ENCODE assay signal across 7 mouse cellular contexts in genomic region chr16:91646681-91647419, GRCm38 (mm10). TPM values are rescaled to one million over a fixed set of nuclear protein-coding genes. Genes with fewer than 3 reads are reported as not detected.
DNase-seq lines count a peak whose midpoint lies in the region; ATAC-seq and TF ChIP-seq lines count a peak whose summit lies in the region.

TSS of gene Gart (minus strand) at chr16:91646952.

- WGBS in embryonic facial prominence, embryonic 12.5 days: under 1% methylated on average over 59 of the region's 59 CpGs
- under 1% methylated on average over 59 of the region's 59 CpGs for WGBS in kidney, adult 2 months
- under 1% methylated on average over 59 of the region's 59 CpGs for WGBS in limb, embryonic 12.5 days
- under 1% methylated on average over 59 of the region's 59 CpGs for WGBS in midbrain, embryonic 15.5 days
- WGBS in spleen, adult 2 months: under 1% methylated on average over 59 of the region's 59 CpGs

- peaks cover 16% of the 10 kb centered on the region for H3K36me3 ChIP-seq in embryonic facial prominence, embryonic 12.5 days
- H3K36me3 ChIP-seq in kidney, adult 2 months (ENCODE audit: control insufficient read depth, insufficient read depth, low read length): no peaks in the 10 kb centered on the region; the same call in 1 of the 2 replicates
- H3K36me3 ChIP-seq in limb, embryonic 12.5 days: peaks cover 24% of the 10 kb centered on the region
- peaks cover under 1% of the 10 kb centered on the region; the same call in 1 of the 2 replicates for H3K36me3 ChIP-seq in midbrain, embryonic 15.5 days (replicated peaks)
- H3K36me3 ChIP-seq in spleen, adult 2 months (ENCODE audit: control insufficient read depth, insufficient read depth, low read length): peaks cover 8% of the 10 kb centered on the region

- DNase-seq in adrenal gland, postnatal 25 days: peak; percentile 98
- DNase-seq in heart, adult 18-20 months: peak; percentile 94 to 97
- DNase-seq in kidney, adult 2 months: peak; percentile 97
- peak; percentile 78 to 94 for DNase-seq in spleen, adult 2 months (ENCODE audit: low read depth in 1 of 2, low spot score in 2 of 2)

- no peaks in the 10 kb centered on the region for H3K27me3 ChIP-seq in embryonic facial prominence, embryonic 12.5 days
- H3K27me3 ChIP-seq in kidney, adult 2 months (replicated peaks; ENCODE audit: control insufficient read depth, insufficient read depth, low read length): no peaks in the 10 kb centered on the region
- no peaks in the 10 kb centered on the region for H3K27me3 ChIP-seq in limb, embryonic 12.5 days
- H3K27me3 ChIP-seq in midbrain, embryonic 15.5 days (replicated peaks): no peaks in the 10 kb centered on the region
- no peaks in the 10 kb centered on the region for H3K27me3 ChIP-seq in spleen, adult 2 months (ENCODE audit: control insufficient read depth, insufficient read depth, low read length)

- peak within 1 kb of the TSS; percentile 73 for H3K9ac ChIP-seq in embryonic facial prominence, embryonic 12.5 days
- peak within 1 kb of the TSS; percentile 90 for H3K9ac ChIP-seq in limb, embryonic 12.5 days (replicated peaks)
- H3K9ac ChIP-seq in midbrain, embryonic 15.5 days: peak within 1 kb of the TSS; percentile 80

- TF ChIP-seq POLR2A in kidney, adult 2 months (IDR thresholded peaks at IDR 0.05; ENCODE audit: low read depth, low read length): peak; percentile 93
- TF ChIP-seq POLR2A in spleen, adult 2 months (IDR thresholded peaks at IDR 0.05; ENCODE audit: low read depth, low read length): peak; percentile 98

- ATAC-seq in embryonic facial prominence, embryonic 12.5 days (ENCODE audit: insufficient number of reproducible peaks, insufficient read depth, low FRiP score, low TSS enrichment): peak; percentile 82
- peak; percentile 82 for ATAC-seq in limb, embryonic 12.5 days (ENCODE audit: insufficient number of reproducible peaks, insufficient read depth, low FRiP score, low TSS enrichment, low read depth)
- ATAC-seq in midbrain, embryonic 15.5 days (replicated peaks): peak; percentile 90

- H3K9me3 ChIP-seq in embryonic facial prominence, embryonic 12.5 days: no peaks in the 10 kb centered on the region
- H3K9me3 ChIP-seq in limb, embryonic 12.5 days: no peaks in the 10 kb centered on the region
- H3K9me3 ChIP-seq in midbrain, embryonic 15.5 days: no peaks in the 10 kb centered on the region

- TF ChIP-seq CTCF in kidney, adult 2 months (conservative IDR thresholded peaks at IDR 0.05; ENCODE audit: insufficient read depth, insufficient read length, low read depth, low read length): no peak
- TF ChIP-seq CTCF in spleen, adult 2 months (IDR thresholded peaks at IDR 0.05; ENCODE audit: extremely low read depth, insufficient read depth, insufficient read length, insufficient replicate concordance): no peak

- peak within 1 kb of the TSS; percentile 98 for H3K27ac ChIP-seq in embryonic facial prominence, embryonic 12.5 days
- H3K27ac ChIP-seq in kidney, adult 2 months (ENCODE audit: insufficient read depth, low read depth, low read length): peak within 1 kb of the TSS; percentile 98
- peak within 1 kb of the TSS; percentile 97 for H3K27ac ChIP-seq in limb, embryonic 12.5 days
- peak within 1 kb of the TSS; percentile 99 for H3K27ac ChIP-seq in midbrain, embryonic 15.5 days
- H3K27ac ChIP-seq in spleen, adult 2 months (ENCODE audit: insufficient read depth, low read length): peak within 1 kb of the TSS; percentile 100

- H3K4me2 ChIP-seq in embryonic facial prominence, embryonic 12.5 days (replicated peaks): peak within 1 kb of the TSS; percentile 89
- peak within 1 kb of the TSS; percentile 87 for H3K4me2 ChIP-seq in limb, embryonic 12.5 days
- H3K4me2 ChIP-seq in midbrain, embryonic 15.5 days: peak within 1 kb of the TSS; percentile 92

- H3K4me1 ChIP-seq in embryonic facial prominence, embryonic 12.5 days: peaks cover 9% of the 10 kb centered on the region; the same call in 1 of the 2 replicates
- H3K4me1 ChIP-seq in kidney, adult 2 months (ENCODE audit: control insufficient read depth, insufficient read depth, low read length): peaks cover 6% of the 10 kb centered on the region; the same call in 1 of the 2 replicates
- H3K4me1 ChIP-seq in limb, embryonic 12.5 days (replicated peaks): peaks cover 7% of the 10 kb centered on the region
- peaks cover 22% of the 10 kb centered on the region for H3K4me1 ChIP-seq in midbrain, embryonic 15.5 days
- H3K4me1 ChIP-seq in spleen, adult 2 months (ENCODE audit: control insufficient read depth, insufficient read depth, insufficient read length): peaks cover 6% of the 10 kb centered on the region

- H3K4me3 ChIP-seq in embryonic facial prominence, embryonic 12.5 days: peak within 1 kb of the TSS; percentile 81
- peak within 1 kb of the TSS; percentile 81 for H3K4me3 ChIP-seq in kidney, adult 2 months (ENCODE audit: insufficient read depth, low read depth, low read length)
- H3K4me3 ChIP-seq in limb, embryonic 12.5 days (replicated peaks): peak within 1 kb of the TSS; percentile 77
- peak within 1 kb of the TSS; percentile 82 for H3K4me3 ChIP-seq in midbrain, embryonic 15.5 days
- H3K4me3 ChIP-seq in spleen, adult 2 months (ENCODE audit: extremely low read depth, insufficient read depth, insufficient read length): peak within 1 kb of the TSS; percentile 98

RNA-seq across cellular contexts. Expression of gene Gart, which starts in this region (rescaled TPM):
- total RNA-seq in adrenal gland, postnatal 25 days (2021): 90.8 and 124 TPM in 2 replicates
- 121 and 133 TPM in 2 replicates for polyA plus RNA-seq in embryonic facial prominence, embryonic 12.5 days (2016; fragmentation: Nextera tagmentation; extraction: Ambion mirVana)
- total RNA-seq in heart, adult 18-20 months (2021): 10 to 100 TPM; 53.7 to 69.4 TPM
- polyA plus RNA-seq in kidney, adult 2 months (2012; rRNA removed): 30.3 and 39.4 TPM in 2 replicates
- 126 and 133 TPM in 2 replicates for polyA plus RNA-seq in limb, embryonic 12.5 days (2016; fragmentation: Nextera tagmentation; extraction: Ambion mirVana)
- 60.7 and 62.0 TPM in 2 replicates for polyA plus RNA-seq in midbrain, embryonic 15.5 days (2015; fragmentation: Nextera tagmentation; extraction: Ambion mirVana)
- polyA plus RNA-seq in spleen, adult 2 months (2012; rRNA removed): 24.8 and 26.4 TPM in 2 replicates

Comparison
In these comparisons a context has a peak if more than half of its experiments do, and no peak if none do; other contexts are left out.
1. Peak in every context shown above with its lines: DNase-seq, ATAC-seq, H3K4me3 ChIP-seq and H3K27ac ChIP-seq.